Mouse (Mus musculus): ENCODE data around the gene Evx1.

GRCm38 (mm10) chr6:52312558-52312915 lies 761 bp upstream of the Evx1 start:
- no peak for TF ChIP-seq CTCF (IDR thresholded peaks at IDR 0.05; ENCODE audit: low read depth)
- no peak for TF ChIP-seq EP300 (optimal IDR thresholded peaks at IDR 0.05)
